Mouse (Mus musculus) liver, adult 2 months (tissue): ENCODE data around the gene Fgfr2. TPM values are rescaled to one million over a fixed set of nuclear protein-coding genes. Genes with fewer than 3 reads are reported as not detected.

ENCODE experiments used
- DNase-seq: peaks from one replicate; pipeline ENCODE4 v3.0.0-alpha.2; 2011; ENCODE audit warnings: low read depth, low spot score; ENCODE audit errors: extremely low read depth
- H3K27ac ChIP-seq: fragments of 200-500 bp; replicated peaks from 2 replicates; pipeline ENCODE4 v1.5.1; 2012; ENCODE audit warnings: low read depth, mild to moderate bottlenecking, control low read depth, inconsistent platforms, low read length; ENCODE audit not compliant: insufficient read depth
- H3K27me3 ChIP-seq: fragments of 200-500 bp; 2 replicates; pipeline ENCODE4 v1.6.1; 2012; ENCODE audit warnings: mild to moderate bottlenecking, moderate library complexity, low read length, inconsistent platforms; ENCODE audit not compliant: control insufficient read depth, insufficient read depth
- H3K36me3 ChIP-seq: fragments of 200-500 bp; 2 replicates; pipeline ENCODE4 v1.6.1; 2012; ENCODE audit warnings: low read length, inconsistent platforms; ENCODE audit not compliant: control insufficient read depth, insufficient read depth
- H3K4me1 ChIP-seq: fragments of 200-500 bp; 2 replicates; pipeline ENCODE4 v1.6.1; 2011; ENCODE audit warnings: low read length; ENCODE audit not compliant: control insufficient read depth, insufficient read depth
- H3K4me3 ChIP-seq: fragments of 200-500 bp; 2 replicates; pipeline ENCODE4 v1.5.1; 2011; ENCODE audit warnings: low read depth, mild to moderate bottlenecking, control low read depth, low read length, moderate library complexity; ENCODE audit not compliant: insufficient read depth
- H3K79me2 ChIP-seq: fragments of 200-500 bp; 2 replicates; pipeline ENCODE4 v1.6.1; 2012; ENCODE audit warnings: inconsistent platforms, mild to moderate bottlenecking, low read length, moderate library complexity; ENCODE audit not compliant: control insufficient read depth, insufficient read depth
- H3K9ac ChIP-seq: fragments of 200-500 bp; 2 replicates; pipeline ENCODE4 v1.6.1; 2012; ENCODE audit warnings: low read depth, mild to moderate bottlenecking, control low read depth, inconsistent platforms, low read length
- CTCF ChIP-seq: fragments of 200-500 bp; IDR thresholded peaks from 2 replicates; pipeline ENCODE4 v1.5.1; 2011; ENCODE audit warnings: low read depth, low read length, control low read depth
- POLR2A ChIP-seq: fragments of 200-500 bp; IDR thresholded peaks from 2 replicates; pipeline ENCODE4 v1.6.1; 2011; ENCODE audit warnings: low read length, control low read depth; ENCODE audit not compliant: insufficient read depth; ENCODE audit errors: extremely low read depth
- WGBS: fragments of 180-500 bp; shearing (Covaris S2); methylation state at CpG from one replicate; pipeline ENCODE4 v1.1.7; 2018; 5-methylcytosine and 5-hydroxymethylcytosine counted together
- polyA plus RNA-seq: library from polyadenylated mRNA; depleted of rRNA; stranded (reverse); fragments of >200 nt; gene quantifications from 2 replicates; pipeline ENCODE4 v1.2.3, GENCODE M21; 2012
- total RNA-seq: library from RNA; depleted of rRNA; stranded (reverse); fragments of >200 nt; gene quantifications from 2 replicates; pipeline ENCODE4 v1.2.3, GENCODE M21; 2014

Fgfr2 gene
- total and polyA plus RNA-seq, 2 experiments, result 16.7 to 35.2 TPM

DNA sequence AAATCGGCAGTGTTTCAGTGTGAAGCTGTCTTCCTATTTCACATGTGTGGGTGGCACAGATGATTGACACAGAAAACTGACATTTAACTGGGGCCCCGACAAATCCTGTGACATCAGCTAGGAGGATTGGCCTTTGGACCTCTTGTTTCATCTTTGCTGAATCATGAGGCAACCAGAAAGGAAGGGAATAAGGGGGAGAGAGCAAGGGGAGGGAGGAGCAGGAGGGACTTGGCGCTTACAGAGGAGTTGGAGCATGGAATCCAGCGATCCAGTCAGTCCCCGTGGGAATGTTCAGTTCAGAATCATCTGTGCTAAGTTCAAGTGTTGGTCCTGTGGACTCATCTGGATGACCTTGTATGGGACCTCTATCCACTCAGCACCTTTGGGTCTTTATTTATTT, 39.9 kb upstream of the Fgfr2 start:
- H3K79me2 ChIP-seq, result no peaks in the 10 kb centered on the region
- no peaks in the 10 kb centered on the region; the same call in 1 of the 2 replicates for H3K27me3 ChIP-seq
- 49% methylated on average over 5 of the region's 5 CpGs for WGBS
- no peak overlapping the region for H3K4me3 ChIP-seq
- H3K27ac ChIP-seq, result no peak overlapping the region
- H3K4me1 ChIP-seq, result no peaks in the 10 kb centered on the region; the same call in 1 of the 2 replicates
- DNase-seq, result no peak
- TF ChIP-seq CTCF (no peak), POLR2A (no peak)
- H3K36me3 ChIP-seq, result no peaks in the 10 kb centered on the region
- no peak overlapping the region for H3K9ac ChIP-seq

DNA sequence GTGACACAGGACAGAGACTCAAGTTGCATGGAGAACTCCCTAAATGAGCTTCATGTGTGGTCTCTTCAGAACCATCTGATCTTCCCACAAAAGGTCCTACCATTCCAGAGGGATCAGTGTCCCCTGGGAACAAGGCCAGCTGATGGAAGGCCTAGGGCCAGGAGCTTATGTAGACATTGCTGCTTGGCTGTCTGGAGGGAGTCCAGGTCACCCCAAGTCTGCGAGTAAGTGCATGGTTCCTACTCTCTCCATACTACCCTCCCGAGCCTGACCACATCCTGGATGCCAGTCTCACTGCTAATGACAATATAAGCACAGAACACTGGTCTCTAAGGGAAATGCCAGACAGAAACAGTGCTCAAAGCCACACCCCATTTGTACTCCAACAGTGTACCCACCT, 39.0 kb upstream of the Fgfr2 start:
- WGBS, result 70% methylated on average over 2 of the region's 2 CpGs
- Histone ChIP-seq H3K79me2 (no peaks in the 10 kb centered on the region), H3K4me3 (no peak overlapping the region), H3K27ac (no peak overlapping the region), H3K36me3 (no peaks in the 10 kb centered on the region), H3K9ac (no peak overlapping the region), H3K27me3 (no peaks in the 10 kb centered on the region; the same call in 1 of the 2 replicates), H3K4me1 (no peaks in the 10 kb centered on the region; the same call in 1 of the 2 replicates)
- no peak for DNase-seq
- TF ChIP-seq CTCF (no peak), POLR2A (no peak)

DNA sequence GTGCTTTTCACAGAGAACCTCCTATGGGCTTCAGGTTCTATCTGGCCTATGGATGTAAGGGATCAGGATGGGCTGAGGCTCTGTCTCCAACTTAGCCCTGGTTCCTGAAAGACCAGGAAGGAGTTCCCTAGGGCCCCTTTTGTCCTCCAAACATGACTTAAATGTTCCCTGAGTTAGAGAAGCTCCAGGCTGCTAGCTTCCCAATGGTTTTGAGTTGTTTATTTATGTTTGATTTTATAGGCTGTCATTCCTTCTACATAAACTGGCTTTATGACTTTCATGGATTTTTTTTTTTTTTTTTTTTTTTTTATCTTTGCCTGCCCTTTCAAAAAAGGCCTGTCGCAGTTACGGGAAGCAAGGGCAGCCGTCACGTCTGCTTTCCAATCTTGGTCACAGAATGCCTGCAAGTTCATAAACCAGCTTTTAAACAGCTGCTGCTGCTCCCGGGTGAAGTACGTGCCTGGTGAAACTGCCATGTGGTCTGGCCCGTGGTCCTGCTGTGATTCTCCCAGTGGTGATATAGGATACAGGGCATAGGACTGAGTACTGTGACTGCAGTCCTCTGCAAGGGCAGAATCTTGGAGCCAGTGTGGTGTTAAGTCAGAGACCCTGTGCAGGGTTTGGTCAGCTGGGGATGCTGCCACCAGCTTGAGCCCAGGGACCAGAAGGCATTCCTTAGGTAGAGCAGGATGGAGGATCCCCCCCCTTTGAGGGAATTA, 38.4 kb upstream of the Fgfr2 start:
- Histone ChIP-seq H3K9ac (no peak overlapping the region), H3K79me2 (no peaks in the 10 kb centered on the region), H3K27me3 (no peaks in the 10 kb centered on the region; the same call in 1 of the 2 replicates), H3K27ac (no peak overlapping the region), H3K4me3 (no peak overlapping the region), H3K4me1 (no peaks in the 10 kb centered on the region; the same call in 1 of the 2 replicates), H3K36me3 (no peaks in the 10 kb centered on the region)
- no peak for DNase-seq
- TF ChIP-seq POLR2A (no peak), CTCF (no peak)
- 83% methylated on average over 7 of the region's 7 CpGs for WGBS

DNA sequence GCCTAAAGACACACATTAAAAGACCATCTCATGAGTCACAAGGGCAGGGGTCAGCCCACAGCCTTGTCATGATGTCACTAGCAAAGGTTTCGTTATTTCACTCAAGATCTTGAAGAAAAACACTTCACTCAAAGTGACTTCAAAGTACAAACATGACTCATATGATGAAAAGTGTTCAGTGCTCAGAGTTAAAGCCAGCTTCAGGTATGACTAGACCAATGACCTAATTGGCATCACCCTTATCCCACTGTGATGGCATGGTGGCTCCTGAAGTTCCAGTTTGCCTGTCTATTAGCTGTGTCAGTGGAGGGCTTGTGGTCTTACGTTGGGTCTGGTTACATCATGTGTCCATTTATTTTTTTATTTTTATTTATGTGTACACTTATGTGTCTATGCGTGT, 36.4 kb upstream of the Fgfr2 start:
- no peak for DNase-seq
- TF ChIP-seq CTCF, result no peak
- no peak for TF ChIP-seq POLR2A
- no peaks in the 10 kb centered on the region for H3K36me3 ChIP-seq
- no peak overlapping the region for H3K9ac ChIP-seq
- no peaks in the 10 kb centered on the region; the same call in 1 of the 2 replicates for H3K4me1 ChIP-seq
- no peaks in the 10 kb centered on the region for H3K79me2 ChIP-seq
- H3K27me3 ChIP-seq, result no peaks in the 10 kb centered on the region; the same call in 1 of the 2 replicates
- H3K27ac ChIP-seq, result no peak overlapping the region
- H3K4me3 ChIP-seq, result no peak overlapping the region
- WGBS, result 87% methylated on average over 3 of the region's 3 CpGs

- H3K79me2 ChIP-seq, result no peaks in the 10 kb centered on the region
- TF ChIP-seq POLR2A, result no peak
- no peak for TF ChIP-seq CTCF
- H3K27ac ChIP-seq, result no peak overlapping the region
- no peaks in the 10 kb centered on the region for H3K4me1 ChIP-seq
- no peak overlapping the region for H3K9ac ChIP-seq
- H3K27me3 ChIP-seq, result no peaks in the 10 kb centered on the region
- no peak for DNase-seq
- H3K36me3 ChIP-seq, result no peaks in the 10 kb centered on the region
- no peak overlapping the region for H3K4me3 ChIP-seq
- WGBS, result 87% methylated on average over 12 of the region's 12 CpGs
Observed at GRCm38 (mm10) chr7:133155621-133156020, 32.5 kb upstream of the Fgfr2 start.

DNA sequence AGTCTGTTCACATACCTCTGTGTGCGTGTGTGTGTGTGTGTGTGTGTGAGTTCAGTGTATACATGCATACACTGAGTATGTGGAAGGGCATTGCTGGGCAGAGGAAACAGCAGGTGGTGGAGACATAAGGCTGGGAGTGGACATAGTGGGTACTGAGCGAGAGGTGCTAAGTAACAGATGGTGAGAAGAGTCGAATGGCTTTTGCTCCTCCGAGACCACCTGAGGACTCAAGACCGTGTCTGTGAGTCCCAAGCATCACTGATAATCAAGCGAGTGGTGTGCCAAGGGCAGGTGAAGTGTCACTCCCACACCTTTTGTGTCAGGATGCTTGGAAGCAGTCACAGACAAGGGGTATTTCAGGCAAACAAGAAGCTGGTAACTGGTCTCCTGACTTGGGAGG, 31.7 kb upstream of the Fgfr2 start:
- no peak overlapping the region for H3K9ac ChIP-seq
- H3K27ac ChIP-seq, result no peak overlapping the region
- H3K27me3 ChIP-seq, result no peaks in the 10 kb centered on the region
- no peaks in the 10 kb centered on the region for H3K36me3 ChIP-seq
- no peaks in the 10 kb centered on the region for H3K4me1 ChIP-seq
- TF ChIP-seq CTCF, result no peak
- TF ChIP-seq POLR2A, result no peak
- H3K4me3 ChIP-seq, result no peak overlapping the region
- 86% methylated on average over 6 of the region's 6 CpGs for WGBS
- no peak for DNase-seq
- H3K79me2 ChIP-seq, result no peaks in the 10 kb centered on the region
